Mouse (Mus musculus) E14TG2a.4 (cell line): ENCODE data around the gene Saysd1.

ENCODE experiments used
- CTCF ChIP-seq: conservative IDR thresholded peaks from 2 replicates; pipeline ENCODE4 v1.5.1; 2014; ENCODE audit warnings: low read length
- NANOG ChIP-seq: IDR thresholded peaks from 2 replicates; pipeline ENCODE4 v1.6.1; 2014; ENCODE audit warnings: borderline replicate concordance, low read length, mixed read lengths

- TF ChIP-seq CTCF (no peak), NANOG (no peak)
Observed at GRCm38 (mm10) chr14:20103207-20103606, 35.1 kb downstream of the Saysd1 start.
